Mouse (Mus musculus) kidney, postnatal 14 days (tissue): ENCODE data around the gene Zfp771.
"Not testable (repeated sequence)": the region's sequence is repeated elsewhere in the genome, so short reads cannot be mapped to it uniquely, and the experiment has no call there.

Source experiments
- DNase-seq: peaks from one replicate; pipeline ENCODE4 v3.0.0; 2022; ENCODE audit warnings: mixed read lengths

The Zfp771 gene

DNA sequence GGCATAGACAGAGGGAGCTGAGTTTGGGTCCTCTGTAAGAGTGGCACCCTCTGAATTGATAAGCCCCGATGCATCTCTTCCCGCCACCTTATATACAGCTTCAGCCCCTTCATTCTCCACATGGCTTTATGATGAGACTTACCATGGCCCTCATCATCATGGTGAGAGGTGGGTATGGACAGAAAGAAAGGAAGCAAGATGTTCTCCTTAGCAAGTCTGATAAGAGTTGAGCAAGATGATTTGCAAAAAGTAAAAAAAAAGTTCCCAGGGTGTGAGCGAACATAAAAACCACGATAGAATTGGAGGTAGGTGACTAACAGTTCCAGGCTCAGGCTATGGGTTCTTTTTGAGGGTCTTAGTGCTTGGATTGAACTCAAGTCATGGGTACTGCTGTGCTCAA, 25.4 kb upstream of the Zfp771 start:
- no peak for DNase-seq

DNA sequence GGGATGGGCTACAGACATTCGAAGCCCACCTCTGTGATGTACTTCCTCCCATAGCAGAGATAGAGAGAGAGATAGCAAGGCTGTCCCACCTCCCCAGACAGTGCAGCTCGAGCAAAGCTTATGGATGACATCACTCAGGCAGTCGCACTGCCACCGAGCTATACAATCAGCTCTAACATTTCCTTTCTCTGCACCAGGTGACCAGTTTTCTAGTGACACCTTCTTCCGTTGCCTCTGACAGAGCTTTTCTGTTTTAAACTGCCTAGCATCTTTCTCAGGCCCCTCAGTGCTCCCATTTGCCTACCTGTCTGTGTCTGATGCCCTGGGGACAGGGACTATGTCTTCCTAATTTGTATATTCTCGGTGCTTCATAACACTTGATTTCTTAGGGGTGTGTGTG, 23.6 kb upstream of the Zfp771 start:
- DNase-seq = no peak

DNA sequence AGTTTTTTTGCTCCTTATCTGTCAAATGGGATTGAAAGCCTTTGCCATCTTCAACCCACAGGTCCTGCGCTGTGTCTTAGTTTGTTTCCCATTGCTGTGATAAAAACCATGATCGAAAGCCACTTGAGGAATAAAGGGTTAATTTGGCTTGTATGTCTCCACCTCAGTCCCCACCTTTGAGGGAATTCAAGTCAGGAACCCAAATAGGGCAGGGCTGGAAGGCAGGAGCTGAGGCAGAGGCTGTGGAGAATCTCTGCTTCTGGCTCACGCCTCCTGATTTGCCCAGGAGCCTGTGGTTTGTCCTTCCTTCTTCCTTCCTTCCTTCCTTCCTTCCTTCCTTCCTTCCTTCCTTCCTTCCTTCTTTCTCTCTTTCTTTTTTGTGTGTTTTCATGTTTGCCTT, 21.0 kb upstream of the Zfp771 start:
- no peak for DNase-seq

DNA sequence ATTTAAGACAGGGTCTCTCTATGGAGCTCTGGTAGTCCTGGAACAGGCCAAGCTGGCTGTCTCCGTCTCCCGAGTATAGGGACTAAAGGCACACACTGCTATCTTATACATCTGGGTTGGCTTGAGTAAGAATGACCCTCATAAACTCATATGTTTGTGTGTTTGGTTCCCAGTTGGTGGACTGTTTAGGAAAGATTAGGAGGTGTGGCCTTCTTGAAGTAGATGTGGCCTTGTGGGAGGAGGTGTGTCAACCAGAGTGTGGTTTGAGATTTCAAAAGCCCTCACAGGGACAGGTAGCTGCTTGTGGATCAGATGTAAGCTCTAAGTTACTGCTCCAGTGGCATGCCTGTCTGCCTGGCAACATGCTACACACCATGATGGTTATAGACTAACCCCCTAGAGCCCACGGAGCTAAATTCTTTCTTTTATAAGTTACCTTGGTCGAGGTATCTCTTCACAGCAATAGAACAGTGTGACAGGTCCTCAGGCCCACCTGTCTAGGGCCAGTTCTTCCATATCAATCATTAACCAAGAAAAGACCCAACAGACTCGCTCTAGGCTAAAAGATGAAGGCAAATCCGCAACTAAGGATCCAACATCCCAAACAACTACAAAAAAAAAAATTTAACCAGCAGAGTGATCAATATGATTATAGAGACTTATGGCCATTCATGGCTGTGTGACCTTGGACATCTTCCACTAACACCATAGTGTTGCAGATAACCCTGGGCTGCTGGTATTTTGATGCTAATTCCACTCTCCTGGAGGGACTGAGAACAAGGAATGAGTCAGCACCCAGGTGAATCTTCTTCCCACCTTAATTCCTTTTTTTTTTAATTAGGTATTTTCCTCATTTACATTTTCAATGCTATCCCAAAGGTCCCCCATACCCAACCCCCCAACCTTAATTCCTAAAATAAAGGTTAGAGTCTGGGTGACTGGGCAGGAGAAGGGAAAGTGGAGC, 20.3 kb upstream of the Zfp771 start:
- no peak for DNase-seq

DNA sequence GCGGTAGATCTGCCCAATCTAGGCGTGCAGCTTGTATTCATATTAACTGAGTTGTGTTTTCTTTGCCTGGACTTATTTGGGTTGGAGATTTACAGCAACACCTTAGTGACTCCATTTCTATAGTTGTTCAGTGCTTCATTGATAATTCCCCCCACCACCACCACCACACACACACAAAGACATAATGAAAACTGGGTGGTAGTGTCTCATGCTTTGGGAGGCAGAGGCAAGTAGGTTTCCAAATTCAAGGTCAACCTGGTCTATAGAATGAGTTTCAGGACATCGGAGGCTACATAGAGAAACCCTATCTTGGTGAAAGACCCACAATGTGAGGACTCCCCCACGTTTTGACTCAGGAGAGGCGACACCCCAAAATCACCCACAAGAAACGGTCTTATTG, 19.5 kb upstream of the Zfp771 start:
- DNase-seq = no peak

DNA sequence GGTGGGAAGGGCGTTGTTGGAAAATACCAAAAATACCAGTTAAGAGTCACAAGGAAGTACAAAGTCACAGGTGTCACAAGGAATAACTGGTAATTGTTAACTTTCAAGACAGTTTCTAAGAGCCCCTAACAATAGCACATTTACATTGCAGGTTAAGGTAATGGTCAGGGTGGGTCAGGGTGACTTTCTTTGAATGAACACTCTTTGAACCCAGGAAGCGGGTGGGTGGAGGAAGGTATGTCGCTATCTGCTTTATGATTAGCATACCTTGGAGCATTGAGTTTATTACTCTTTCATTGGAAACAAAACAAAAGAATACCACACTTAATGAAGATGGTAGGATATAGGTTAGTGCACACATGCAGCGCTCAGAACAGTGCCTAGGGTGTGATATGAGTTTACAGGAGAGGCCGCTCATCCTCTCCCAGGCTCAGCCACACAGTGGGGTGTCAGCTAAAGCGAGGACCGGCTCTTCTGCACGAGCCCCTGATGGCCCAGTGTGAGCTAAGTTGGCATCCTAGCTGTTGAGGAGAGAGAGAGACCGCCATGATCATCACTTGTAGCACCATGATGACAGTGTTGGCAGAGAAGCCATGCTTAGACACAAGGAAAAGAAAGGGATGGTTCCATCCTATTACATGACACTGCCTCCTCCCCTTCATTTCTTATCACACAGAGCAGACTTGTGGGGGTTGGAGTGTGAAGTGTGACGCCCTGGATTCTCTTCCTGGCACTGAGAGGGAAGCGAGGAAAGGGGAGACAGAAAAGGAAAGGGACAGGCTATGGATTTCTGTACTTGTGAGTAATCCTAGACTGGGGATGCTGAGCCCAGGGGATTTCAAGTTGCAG, 18.7 kb upstream of the Zfp771 start:
- DNase-seq = no peak

DNA sequence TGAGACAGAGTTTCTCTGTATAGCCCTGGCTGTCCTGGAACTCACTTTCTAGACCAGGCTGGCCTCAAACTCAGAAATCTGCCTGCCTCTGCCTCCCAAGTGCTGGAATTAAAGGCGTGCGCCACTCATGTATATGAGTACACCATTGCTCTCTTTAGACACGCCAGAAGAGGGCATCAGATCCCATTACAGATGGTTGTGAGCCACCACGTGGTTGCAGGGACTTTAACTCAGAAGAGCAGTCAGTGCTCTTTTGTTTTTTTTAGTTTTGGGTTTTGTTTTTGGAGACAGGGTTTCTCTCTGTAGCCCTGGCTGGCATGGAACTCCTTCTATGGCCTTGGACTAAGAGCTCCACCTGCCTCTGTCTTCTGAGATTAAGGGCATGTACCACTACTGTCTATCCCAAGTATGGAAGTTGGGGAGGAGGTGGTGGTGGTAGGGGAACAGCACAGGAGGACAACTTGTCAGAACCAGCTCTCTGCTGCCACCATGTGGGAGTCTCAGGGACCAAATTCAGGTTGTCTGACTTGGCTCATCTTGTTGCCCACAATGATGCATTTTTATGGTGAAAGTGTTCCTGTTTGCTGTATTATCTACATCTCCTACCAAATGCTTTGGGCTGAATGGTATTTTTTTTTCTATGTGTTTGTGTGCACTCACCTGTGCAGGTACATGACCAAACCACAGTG, 15.3 kb upstream of the Zfp771 start:
- peak; percentile 83 for DNase-seq

DNA sequence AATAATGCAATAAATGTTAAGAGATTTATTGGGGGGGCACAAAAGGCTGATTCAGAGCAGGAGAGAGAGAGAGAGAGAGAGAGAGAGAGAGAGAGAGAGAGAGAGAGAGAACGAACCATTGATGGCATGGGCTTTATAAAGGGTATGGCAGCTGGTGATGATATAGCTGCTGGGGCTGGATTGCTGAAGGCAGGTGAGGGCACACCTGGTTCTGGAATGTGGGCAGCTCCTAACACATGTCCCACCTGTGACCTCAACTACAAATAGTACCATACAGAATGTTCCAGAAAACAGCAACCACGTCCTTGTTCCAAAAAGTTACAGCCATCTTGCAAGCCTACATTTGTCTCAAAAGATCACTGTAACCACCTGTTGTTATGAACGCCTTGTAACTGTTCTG, 12.7 kb upstream of the Zfp771 start:
- no peak for DNase-seq

DNA sequence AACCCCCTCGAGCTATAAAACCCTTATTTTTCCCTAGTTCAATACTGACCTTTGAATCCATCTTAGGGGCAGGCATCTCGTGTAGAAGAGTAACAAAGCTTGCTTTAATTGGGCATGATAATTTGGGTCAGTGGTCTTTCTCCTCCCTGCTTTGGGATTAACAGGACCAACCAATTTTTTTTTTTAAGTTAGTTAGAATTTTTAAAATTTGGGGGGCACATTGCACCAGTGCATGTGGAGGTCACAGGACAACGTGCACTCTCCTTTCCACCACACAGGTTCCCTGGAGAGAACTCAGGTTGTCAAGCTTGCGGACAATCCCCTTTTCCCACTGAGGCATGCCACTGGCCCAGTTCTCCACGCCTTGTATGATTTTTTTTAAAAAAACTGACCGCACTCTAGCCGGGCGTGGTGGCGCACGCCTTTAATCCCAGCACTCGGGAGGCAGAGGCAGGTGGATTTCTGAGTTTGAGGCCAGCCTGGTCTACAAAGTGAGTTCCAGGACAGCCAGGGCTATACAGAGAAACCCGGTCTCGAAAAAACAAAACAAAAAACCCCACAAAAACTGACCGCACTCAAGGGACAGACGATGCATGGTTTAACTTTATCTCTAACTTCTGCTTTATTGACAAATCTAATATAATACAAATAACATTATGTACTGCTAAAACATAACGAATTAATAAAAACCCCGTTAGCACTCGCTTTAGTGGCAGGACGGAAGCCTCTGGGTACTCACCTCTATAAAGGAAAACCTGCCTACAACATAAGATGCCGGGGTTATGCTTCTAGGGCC, 12.1 kb upstream of the Zfp771 start:
- no peak for DNase-seq

DNA sequence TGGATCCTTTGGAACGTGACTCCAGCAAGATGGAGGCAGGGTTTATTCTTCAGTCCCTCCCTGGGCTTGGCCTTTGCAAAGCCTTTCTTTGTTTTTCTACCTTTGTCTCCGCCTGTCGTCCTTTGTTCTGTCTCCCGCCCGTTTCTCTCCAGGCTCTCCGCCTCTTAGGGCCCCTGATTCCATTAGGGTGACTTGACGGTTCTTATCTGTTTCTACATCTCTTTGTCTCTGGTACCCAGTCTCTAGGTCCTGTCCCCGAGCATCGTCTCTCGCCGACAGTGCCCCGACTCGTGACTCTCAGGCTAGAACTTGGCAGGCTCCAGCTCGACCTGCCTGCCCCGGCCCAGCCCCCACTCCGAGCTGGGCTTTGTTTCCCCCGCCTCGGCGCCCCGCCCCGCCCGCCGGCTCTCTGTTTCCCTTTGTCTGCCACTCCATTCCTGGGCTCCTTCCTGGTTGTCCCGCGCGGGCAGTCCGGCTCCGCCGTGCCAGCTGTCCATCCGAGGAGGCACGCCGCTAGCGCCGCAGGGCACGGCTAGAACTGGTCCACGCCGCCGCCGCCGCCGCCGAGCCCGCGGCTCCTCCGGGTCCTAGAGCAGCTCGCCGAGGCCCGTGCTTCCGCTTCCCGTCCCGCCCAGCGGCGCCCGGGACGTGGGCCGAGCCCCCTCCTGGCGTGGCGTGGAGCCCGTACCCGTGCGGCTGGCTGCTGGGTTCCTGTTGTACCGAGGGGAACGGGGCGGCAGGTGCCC, 11.3 kb upstream of the Zfp771 start, which contains the start of the genes Zfp553 and Sept1:
Gene Zfp553 (plus strand): TSS at position 440 of the 746 bp plus-strand sequence.
Gene Sept1 (minus strand): TSS at position 509 of the 746 bp plus-strand sequence.
- peak; percentile 91 for DNase-seq

DNA sequence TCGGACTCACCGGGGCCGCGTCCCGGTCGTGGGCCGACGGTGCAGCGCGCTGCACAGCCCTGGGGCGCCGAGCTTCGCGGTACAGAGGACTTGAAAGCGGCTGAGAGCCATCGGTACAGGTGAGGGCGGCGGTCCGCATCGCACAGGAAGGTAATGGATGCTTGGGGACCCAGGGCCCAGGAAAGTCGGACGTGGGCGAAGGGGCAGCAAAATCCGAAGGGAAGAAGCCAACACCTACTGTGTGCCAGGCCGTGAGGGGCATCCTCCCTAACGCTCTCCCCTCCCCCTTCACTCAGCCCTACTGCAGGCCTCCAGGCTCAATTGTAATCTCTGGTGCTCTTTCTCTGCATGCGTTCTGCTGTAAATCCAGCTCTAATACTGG, 10.7 kb upstream of the Zfp771 start:
- no peak for DNase-seq

DNA sequence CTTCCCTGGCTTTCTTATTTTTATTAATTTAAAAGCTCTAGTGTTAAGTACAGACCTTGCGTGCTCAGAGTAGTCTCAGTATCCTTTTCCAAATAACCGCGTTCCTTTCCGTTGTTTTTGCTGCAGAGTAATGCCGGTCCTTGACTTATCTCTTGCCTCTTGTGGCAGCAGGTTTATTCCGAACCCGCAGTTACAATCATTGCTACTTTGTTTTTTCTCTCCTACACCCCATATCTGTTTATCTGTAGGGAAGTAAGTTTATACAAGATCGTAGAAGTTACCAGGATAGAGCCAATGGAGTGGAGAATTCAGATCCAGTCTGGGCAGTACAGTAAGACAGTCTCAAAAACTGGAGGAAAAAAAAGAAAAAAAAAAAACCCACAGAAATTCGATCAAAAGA, 10.3 kb upstream of the Zfp771 start:
- no peak for DNase-seq

DNA sequence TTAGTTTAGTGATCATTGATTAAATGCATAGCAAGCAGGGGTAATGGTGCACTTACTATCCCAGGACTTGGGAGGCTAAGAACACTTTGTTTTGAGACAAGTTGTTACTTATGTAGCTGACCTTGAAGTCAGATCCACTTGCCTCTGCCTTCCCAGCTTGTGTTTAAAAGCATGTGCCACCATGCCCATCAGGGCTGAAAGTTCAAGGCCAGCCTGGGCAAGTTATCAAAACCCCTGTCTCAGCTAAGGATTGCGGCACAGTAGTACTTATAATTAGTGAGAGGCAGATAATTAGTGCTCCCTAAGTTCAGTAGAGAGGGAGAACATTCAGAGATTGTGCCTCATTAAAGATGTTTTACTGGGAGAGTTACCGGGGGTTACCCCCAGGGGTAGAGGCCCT, 9.3 kb upstream of the Zfp771 start:
- DNase-seq = no peak

DNA sequence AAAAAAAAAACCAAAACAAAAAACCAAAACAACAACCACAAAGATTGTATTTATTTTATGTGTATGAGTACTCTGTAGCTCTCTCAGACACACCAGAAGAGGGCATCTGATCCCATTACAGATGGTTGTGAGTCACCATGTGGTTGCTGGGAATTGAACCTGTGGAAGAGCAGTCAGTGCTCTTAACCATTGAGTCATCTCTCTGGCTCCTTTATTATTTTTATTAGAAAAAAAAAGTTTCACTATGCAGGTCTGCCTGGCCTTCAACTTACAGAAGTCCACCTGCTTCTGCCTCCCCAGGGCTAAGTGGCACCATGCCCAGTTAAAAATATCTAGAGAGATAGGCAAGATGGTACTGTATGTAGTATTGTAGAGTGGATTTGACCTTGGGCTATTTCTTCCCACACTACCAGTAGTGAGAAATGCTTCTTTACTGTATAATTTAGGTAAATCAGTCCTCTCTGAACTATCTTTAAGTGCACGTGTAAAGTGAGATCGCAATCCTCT, 660 bp upstream of the Zfp771 start:
- no peak for DNase-seq

DNA sequence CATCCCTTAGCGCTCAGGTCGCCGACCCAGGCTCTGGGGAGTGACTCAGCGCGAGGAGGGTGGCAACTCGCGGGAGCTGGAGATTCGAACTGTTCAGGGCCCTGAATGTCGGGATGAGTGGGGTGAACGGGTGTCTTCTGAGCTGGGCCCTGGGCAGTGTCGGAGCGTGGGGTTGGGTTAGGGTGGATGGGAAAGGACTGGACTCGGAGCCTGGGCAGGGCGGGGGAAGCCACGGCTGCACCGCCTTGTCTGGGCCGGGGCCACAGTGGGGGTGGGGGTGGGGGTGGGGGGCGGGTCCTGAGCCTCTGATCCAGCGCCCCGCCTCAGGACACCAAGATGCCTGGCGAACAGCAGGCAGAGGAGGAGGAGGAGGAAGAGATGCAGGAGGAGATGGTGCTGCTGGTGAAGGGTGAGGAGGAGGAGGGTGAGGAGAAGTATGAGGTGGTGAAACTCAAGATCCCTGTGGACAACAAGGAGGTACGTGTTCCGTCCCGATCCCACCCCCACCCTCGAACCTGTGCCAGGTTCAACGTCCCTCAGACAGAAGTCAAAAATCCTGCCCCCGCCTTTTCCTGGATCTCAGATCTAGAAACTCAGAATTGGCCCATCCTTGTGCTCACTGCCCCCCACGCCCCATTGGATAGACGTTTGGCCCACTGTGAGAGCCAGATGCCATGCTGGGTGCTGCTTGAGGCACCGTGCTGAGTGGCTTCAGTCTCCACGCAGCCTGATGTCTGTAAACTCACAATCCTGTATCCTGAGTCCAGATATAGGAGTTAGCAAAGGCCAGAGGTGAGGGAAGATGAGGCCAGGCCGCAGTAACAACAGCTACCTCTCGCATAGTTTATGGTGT, 810 bp downstream of the Zfp771 start:
- no peak for DNase-seq

DNA sequence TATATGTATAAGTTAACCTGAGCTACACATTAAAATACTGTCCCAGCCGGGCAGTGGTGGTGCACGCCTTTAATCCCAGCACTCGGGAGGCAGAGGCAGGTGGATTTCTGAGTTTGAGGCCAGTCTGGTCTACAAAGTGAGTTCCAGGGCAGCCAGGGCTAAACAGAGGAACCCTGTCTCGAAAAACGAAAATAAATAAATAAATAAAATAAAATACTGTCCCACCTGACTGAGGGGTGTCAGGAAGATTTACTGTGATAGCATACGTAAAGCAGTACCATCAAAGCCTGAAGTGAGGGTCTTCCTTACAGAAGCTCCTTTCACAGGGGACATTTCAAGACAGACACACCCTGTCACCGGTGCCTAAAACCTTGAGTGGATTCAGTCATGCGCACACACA, 6.4 kb downstream of the Zfp771 start:
- DNase-seq = not testable (repeated sequence)

DNA sequence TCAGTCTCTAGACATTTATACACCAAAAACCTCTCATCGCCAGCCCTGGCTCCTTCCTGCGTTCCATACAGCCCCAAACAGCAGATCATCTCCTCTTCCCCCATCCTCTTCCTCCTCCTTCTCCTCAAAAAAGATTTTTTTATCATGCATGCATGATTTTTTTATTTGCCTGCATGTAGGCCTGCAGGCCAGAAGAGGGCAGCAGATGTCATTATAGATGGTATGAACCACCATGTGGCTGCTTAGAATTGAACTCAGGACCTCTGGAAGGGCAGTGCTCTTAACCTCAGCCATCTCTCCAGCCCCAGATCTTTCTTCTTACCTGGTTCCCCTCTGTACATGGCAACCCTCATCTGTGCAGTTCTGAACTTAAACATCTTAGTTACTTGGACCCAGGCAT, 8.3 kb downstream of the Zfp771 start:
- no peak for DNase-seq

DNA sequence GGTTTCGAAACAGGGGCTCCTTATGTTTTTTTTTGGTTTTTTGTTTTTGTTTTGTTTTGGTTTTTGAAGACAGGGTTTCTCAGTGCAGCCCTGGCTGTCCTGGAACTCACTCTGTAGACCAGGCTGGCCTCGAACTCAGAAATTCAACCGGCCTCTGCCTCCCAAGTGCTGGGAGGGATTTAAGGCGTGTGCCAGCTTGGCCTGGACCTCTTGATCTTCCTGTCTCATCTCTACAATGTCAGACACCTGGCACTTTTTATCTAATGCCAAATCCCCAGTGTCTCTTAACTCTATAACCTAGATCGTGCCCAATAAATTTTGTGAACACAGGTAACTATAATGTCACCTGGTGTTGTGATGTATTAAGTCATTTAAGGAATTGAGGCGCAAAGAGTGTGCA, 9.3 kb downstream of the Zfp771 start:
- DNase-seq = no peak

DNA sequence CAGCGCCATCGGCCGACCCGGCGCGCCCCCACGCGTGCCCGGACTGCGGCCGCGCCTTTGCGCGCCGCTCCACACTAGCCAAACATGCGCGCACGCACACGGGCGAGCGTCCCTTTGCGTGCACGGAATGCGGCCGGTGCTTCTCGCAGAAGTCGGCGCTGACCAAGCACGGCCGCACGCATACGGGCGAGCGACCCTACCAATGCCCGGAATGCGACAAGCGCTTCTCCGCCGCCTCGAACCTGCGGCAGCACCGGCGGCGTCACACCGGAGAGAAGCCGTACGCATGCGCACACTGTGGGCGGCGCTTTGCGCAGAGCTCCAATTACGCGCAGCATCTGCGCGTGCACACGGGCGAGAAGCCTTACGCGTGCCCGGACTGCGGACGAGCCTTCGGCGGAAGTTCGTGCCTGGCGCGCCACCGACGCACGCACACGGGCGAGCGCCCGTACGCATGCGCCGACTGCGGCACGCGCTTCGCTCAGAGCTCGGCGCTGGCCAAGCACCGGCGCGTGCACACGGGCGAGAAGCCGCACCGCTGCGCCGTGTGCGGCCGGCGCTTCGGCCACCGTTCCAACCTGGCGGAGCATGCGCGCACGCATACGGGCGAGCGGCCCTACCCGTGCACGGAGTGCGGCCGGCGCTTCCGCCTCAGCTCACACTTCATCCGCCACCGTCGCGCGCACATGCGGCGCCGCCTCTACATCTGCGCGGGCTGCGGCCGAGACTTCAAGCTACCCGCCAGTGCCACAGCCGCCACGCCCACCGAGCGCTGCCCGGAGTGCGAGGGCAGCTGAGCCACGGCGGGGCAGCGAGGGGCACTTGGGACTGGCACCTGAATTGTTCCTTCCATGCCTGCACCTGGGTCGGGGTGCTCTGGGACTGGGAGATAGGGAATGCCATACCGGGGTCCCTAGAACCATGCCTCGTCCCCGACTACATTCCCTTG, 10.0 kb downstream of the Zfp771 start:
- peak; percentile 97 for DNase-seq
